Mouse (Mus musculus) hematopoietic stem cell, adult 5-6 weeks (primary cell): ENCODE measurements around the gene Brd1. TPM values are rescaled to one million over a fixed set of nuclear protein-coding genes. Genes with fewer than 3 reads are reported as not detected.
A peak's percentile ranks its signal among the peaks of the same experiment; 100 is the strongest.

Experiments
- ATAC-seq, 2 experiments: fragments of 125-278 bp in 1 of 2; replicated peaks in 1 of 2; 2 replicates each; pipeline ENCODE4 v1.8.0; 2016 to 2017; ENCODE audit warnings: inconsistent platforms in 2 of 2, mild to moderate bottlenecking in 2 of 2, moderate number of reproducible peaks in 2 of 2, low read depth in 1 of 2, moderate TSS enrichment in 1 of 2; ENCODE audit not compliant: low FRiP score in 2 of 2, poor library complexity in 2 of 2, severe bottlenecking in 2 of 2, insufficient read depth in 1 of 2, low TSS enrichment in 1 of 2
- total RNA-seq: library from RNA; stranded (forward); fragments of 172-1452, 232-1000 nt; gene quantifications from 2 replicates; pipeline ENCODE4 v1.2.3, GENCODE M21; 2017

Gene Brd1
- total RNA-seq, 1 experiment from 2014 or later: 72.2 TPM

- no peak for ATAC-seq
Measured at GRCm38 (mm10) chr15:88702501-88702900, 31.5 kb downstream of the Brd1 start.

- 0 out of 4 replicates have a peak, but pooled peaks of 1 of the 2 experiments have one; percentile 7 for ATAC-seq
Measured at GRCm38 (mm10) chr15:88700759-88701158, 33.3 kb downstream of the Brd1 start.

GRCm38 (mm10) chr15:88699508-88699907, 34.5 kb downstream of the Brd1 start:
- ATAC-seq: no peak

GRCm38 (mm10) chr15:88697586-88697985, 36.4 kb downstream of the Brd1 start:
- no peak for ATAC-seq

GRCm38 (mm10) chr15:88696055-88696454, 38.0 kb downstream of the Brd1 start:
- no peak for ATAC-seq

GRCm38 (mm10) chr15:88694033-88694432, 40.0 kb downstream of the Brd1 start:
- no peak for ATAC-seq

- ATAC-seq: no peak
Measured at GRCm38 (mm10) chr15:88692720-88693119, 41.3 kb downstream of the Brd1 start.

- ATAC-seq: no peak
Measured at GRCm38 (mm10) chr15:88691129-88691528, 42.9 kb downstream of the Brd1 start.

GRCm38 (mm10) chr15:88688120-88688519, 45.9 kb downstream of the Brd1 start:
- no peak for ATAC-seq

- no peak for ATAC-seq
Measured at GRCm38 (mm10) chr15:88686725-88687124, 47.3 kb downstream of the Brd1 start.

GRCm38 (mm10) chr15:88684039-88684438, 50.0 kb downstream of the Brd1 start:
- ATAC-seq: no peak

GRCm38 (mm10) chr15:88680931-88681330, 53.1 kb downstream of the Brd1 start:
- ATAC-seq: no peak

- ATAC-seq: no peak
Measured at GRCm38 (mm10) chr15:88677568-88677967, 56.5 kb downstream of the Brd1 start.

- ATAC-seq: no peak
Measured at GRCm38 (mm10) chr15:88675998-88676397, 58.0 kb downstream of the Brd1 start.

- ATAC-seq: no peak
Measured at GRCm38 (mm10) chr15:88668693-88669092, 65.3 kb downstream of the Brd1 start.

GRCm38 (mm10) chr15:88667653-88668052, 66.4 kb downstream of the Brd1 start:
- ATAC-seq: no peak

GRCm38 (mm10) chr15:88665846-88666245, 68.2 kb downstream of the Brd1 start:
- no peak for ATAC-seq

GRCm38 (mm10) chr15:88663041-88663440, 71.0 kb downstream of the Brd1 start:
- ATAC-seq: peak in 1 of 2 experiments; percentile 29; a peak in 1 of 4 replicates

GRCm38 (mm10) chr15:88662111-88662850, 71.8 kb downstream of the Brd1 start:
- ATAC-seq: peak in 1 of 2 experiments; percentile 59; a peak in 2 of 4 replicates
